In the genomic region with DNA sequence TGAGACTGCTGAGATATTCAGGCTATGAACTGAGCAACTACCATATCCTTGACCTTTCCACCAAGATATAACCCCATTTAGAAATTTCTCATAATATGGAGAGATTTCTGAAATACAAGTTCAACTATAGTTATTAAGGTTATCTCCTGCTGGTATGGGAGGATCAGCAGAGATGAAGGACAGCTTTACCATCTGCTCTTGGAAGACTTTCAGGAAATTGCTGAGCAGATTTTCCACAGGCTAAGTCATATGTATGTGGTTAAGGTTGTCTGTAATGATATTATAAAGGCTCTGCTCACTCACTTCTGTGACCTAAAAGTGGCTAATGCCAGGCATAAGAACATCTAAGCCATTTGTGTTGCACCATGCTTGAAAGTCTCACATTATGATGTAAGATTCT, we compare ENCODE assay signal across 27 mouse cellular contexts.
"Had no signal": no experiment of that assay in that cellular context is flagged by ENCODE, and none has a peak within 500 bp of the region (broad histone marks: within the 10 kb centered on the region; RNA-seq: fewer than 3 reads in every experiment).

No protein-coding gene starts in this region.

- DNase-seq: gastrocnemius, postnatal 14 days; gastrocnemius, postnatal 36 days; heart, adult 11 months; heart, adult 2 months; heart, postnatal 14 days; heart, postnatal 4 days; kidney, adult 18-20 months; kidney, adult 8-10 months; kidney, postnatal 10 days; kidney, postnatal 25 days; kidney, postnatal 4 days; liver; liver, embryonic 13.5 days had no signal

- H3K4me3 ChIP-seq: heart, adult 2 months; heart, embryonic 13.5 days; heart, embryonic 15.5 days; hindbrain, embryonic 10.5 days; hindbrain, embryonic 12.5 days; intestine, embryonic 15.5 days; layer of hippocampus, adult 2 months; left cerebral cortex, adult 2 months; limb, embryonic 10.5 days; limb, embryonic 12.5 days; liver, embryonic 13.5 days; liver, embryonic 15.5 days had no signal

- ATAC-seq: hindbrain, embryonic 16.5 days; inflammation-experienced regulatory T-cells, adult 6 months; intestine, embryonic 15.5 days; intestine, postnatal 0 days had no signal

- H3K27ac ChIP-seq: heart, adult 2 months; heart, embryonic 13.5 days; heart, embryonic 15.5 days; hindbrain, embryonic 10.5 days; hindbrain, embryonic 12.5 days; hindbrain, embryonic 14.5 days; intestine, embryonic 15.5 days; layer of hippocampus, adult 2 months; left cerebral cortex, adult 2 months; limb, embryonic 10.5 days; limb, embryonic 12.5 days; liver, embryonic 13.5 days; liver, embryonic 15.5 days had no signal
